Mouse (Mus musculus): ENCODE data around the gene 1700042G07Rik. TPM values are rescaled to one million over a fixed set of nuclear protein-coding genes. Genes with fewer than 3 reads are reported as not detected.

Gene 1700042G07Rik
- polyA plus RNA-seq (2015; fragmentation: Nextera tagmentation; extraction: Ambion mirVana): not detected in 2 replicates

DNA sequence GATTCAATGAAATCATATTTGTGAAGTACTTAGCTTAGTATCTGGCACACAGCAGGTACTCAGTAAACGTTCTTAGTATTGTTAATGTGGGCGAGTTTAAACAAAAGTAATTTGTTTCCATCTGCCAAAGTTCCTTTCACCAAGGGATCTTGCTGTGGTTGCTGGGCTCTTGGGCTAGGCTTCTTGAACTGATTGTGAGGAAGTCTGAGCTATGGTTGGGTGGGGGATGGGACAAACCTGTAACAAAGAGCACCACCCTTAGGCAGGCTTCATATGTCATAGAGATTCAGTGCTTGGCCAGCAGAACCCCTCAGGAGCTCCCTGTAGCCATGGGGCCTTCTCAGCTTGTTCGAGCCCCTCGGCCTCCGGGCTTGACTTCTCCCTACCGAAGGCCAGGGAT lies at the start of gene 1700042G07Rik, which contains the start of gene Gm49337:
Gene 1700042G07Rik (plus strand): TSS at position 301 of the 400 bp plus-strand sequence.
Gene Gm49337 (plus strand): TSS at position 313 of the 400 bp plus-strand sequence.

DNA sequence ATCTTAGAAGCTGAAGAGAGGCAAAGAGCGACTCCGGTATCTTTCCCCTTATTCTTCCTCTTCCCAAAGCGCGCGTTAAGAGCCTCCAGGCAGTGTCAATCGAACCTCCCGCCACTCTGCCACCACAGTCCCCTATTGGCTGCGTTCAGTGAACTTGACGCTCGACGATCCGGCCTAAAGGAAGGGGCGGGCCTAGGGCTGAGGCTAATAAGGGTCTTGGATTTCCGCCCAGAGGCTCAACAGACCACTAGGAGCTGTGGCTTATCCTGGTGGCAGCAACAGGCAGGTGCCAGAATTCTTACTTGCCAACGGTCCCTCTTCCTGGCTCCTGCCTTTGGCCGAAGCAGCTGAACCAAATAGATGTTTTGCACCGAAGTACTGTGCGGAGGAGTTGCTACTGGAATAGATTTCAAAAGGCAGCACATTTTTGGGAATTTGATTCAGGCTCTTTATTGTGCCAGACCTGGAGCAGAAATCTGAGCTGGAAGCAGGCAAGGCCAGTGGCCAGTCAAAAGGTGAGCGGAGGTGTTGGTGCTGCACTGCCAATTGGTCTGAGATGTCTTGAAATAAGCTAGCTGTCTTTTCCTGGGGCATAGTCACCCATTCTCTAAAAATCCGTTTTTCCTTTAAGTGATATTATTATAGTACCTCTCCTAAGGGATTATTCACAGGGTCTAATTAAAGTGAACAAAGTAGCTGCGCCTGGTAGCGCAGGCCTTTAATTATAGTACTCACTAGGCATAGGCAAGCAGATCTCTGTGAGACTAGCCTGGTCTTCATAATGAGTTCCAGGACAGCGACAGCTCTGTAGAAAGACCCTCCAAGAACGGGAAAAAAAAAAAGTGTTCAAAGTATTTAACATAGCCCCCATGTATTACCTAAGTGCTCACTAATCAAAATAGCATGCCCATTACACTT lies 49.3 kb upstream of the 1700042G07Rik start, which contains the start of the genes Rad54l and Pomgnt1:
Gene Rad54l (minus strand): TSS at position 89 of the 918 bp plus-strand sequence.
Gene Pomgnt1 (plus strand): TSS at position 239 of the 918 bp plus-strand sequence.

GRCm38 (mm10) chr4:116151238-116151637 lies 21.9 kb upstream of the 1700042G07Rik start, which contains the start of gene Lurap1:
Gene Lurap1 (minus strand): TSS chr4:116151338.

DNA sequence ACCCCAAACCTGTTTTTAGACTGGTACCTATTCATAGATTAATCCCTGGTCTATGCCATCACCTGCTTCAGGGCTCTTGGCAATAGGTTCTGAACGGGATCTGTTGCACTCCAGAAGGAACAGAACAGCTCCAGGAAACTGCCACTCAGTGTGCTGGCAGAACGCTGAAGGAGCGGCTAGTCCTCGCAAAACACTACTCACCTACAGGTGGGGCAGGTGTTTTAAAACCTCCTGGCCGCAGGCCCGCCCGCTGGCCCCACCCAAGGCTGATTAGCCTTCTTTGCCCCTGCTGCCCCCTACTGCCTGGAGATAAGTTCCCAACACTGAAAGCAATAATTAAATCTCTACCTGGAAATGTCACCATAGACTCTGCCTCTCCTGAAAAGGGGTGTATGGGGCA lies 5.8 kb upstream of the 1700042G07Rik start, which contains the start of gene Tspan1:
Gene Tspan1 (minus strand): TSS at position 198 of the 400 bp plus-strand sequence.

DNA sequence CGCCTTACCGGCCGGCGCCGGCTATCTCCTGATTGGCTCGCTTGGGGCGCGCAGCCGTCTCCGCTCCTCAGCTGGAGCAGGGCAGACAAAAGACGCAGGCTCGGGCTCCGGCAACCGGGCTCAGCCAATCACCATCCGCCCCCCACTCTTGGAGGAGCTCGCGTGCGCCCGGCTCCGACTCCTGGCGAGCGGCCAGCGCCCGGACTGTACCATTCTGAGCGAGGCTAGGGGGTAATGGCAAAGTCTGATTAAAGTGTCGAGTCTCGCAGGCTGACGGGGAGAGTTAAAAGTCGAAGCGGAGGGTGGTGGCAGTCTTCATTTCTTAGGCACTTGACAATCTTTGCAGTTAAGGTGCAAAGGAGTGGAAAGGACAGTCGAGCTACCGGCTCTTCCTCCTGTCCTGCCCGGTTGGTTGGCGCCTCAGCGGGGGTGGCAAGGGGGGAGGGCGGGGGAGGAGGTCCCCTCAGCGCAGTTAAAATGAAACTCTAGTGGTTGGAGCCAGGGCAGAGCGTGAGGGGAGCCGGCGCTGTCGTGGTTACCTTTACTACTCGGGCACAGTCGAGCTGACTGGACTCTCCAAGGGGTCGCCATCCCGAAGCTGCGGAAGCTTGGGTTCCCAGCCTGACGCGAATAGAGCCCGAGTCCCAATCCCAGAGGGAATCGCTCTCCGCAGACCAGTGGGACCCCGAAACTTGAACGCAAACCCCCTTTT lies 48.1 kb downstream of the 1700042G07Rik start, which contains the start of gene Pik3r3:
Gene Pik3r3 (plus strand): TSS at position 479 of the 712 bp plus-strand sequence.

Other genes with a start within 250 kb of the 1700042G07Rik start
- gene Dmbx1, start 233.4 kb upstream of the 1700042G07Rik start, polyA plus RNA-seq (2015; fragmentation: Nextera tagmentation; extraction: Ambion mirVana): not detected in 2 replicates
- 0.18 and 0.29 TPM in 2 replicates for gene Faah, start 155.4 kb upstream of the 1700042G07Rik start, polyA plus RNA-seq (2015; fragmentation: Nextera tagmentation; extraction: Ambion mirVana)
- gene Nsun4, start 119.5 kb upstream of the 1700042G07Rik start, polyA plus RNA-seq (2015; fragmentation: Nextera tagmentation; extraction: Ambion mirVana): 18.1 and 19.7 TPM in 2 replicates
- 990 and 1,102 TPM in 2 replicates for gene Uqcrh, start 98.3 kb upstream of the 1700042G07Rik start, polyA plus RNA-seq (2015; fragmentation: Nextera tagmentation; extraction: Ambion mirVana)
- 34.7 and 38.3 TPM in 2 replicates for gene Lrrc41, start 98.1 kb upstream of the 1700042G07Rik start, polyA plus RNA-seq (2015; fragmentation: Nextera tagmentation; extraction: Ambion mirVana)
- 4.3 and 4.5 TPM in 2 replicates for gene Rad54l, start 49.7 kb upstream of the 1700042G07Rik start, polyA plus RNA-seq (2015; fragmentation: Nextera tagmentation; extraction: Ambion mirVana)
- gene Pomgnt1, start 49.5 kb upstream of the 1700042G07Rik start, polyA plus RNA-seq (2015; fragmentation: Nextera tagmentation; extraction: Ambion mirVana): 34.7 and 38.2 TPM in 2 replicates
- 1.00 and 1.2 TPM in 2 replicates for gene Lurap1, start 22.0 kb upstream of the 1700042G07Rik start, polyA plus RNA-seq (2015; fragmentation: Nextera tagmentation; extraction: Ambion mirVana)
- gene Tspan1, start 5.8 kb upstream of the 1700042G07Rik start, polyA plus RNA-seq (2015; fragmentation: Nextera tagmentation; extraction: Ambion mirVana): 0.06 TPM in 1 of 2 replicates, not detected in the other
- not detected in 2 replicates for gene Gm49337, start within 50 bp of the 1700042G07Rik start, polyA plus RNA-seq (2015; fragmentation: Nextera tagmentation; extraction: Ambion mirVana)
- gene Pik3r3, start 48.2 kb downstream of the 1700042G07Rik start, polyA plus RNA-seq (2015; fragmentation: Nextera tagmentation; extraction: Ambion mirVana): 4.5 and 4.6 TPM in 2 replicates